Mouse (Mus musculus): ENCODE measurements around the gene Esd. TPM values are rescaled to one million over a fixed set of nuclear protein-coding genes. Genes with fewer than 3 reads are reported as not detected.

Esd gene
- 100 to 1,000 TPM; 187 to 209 TPM for total RNA-seq (2021)
- long read RNA-seq, experiment 1, transcript Esd-207 (9 exons, 1,117 nt), result minor isoform, 16 of 283 reads
- long read RNA-seq, experiment 1, transcript Esd-201 (9 exons, 1,988 nt), result major isoform, 185 of 283 reads
- long read RNA-seq, experiment 1, partial matches to known transcripts, result 76 of 283 reads
- long read RNA-seq, experiment 1, other reads (novel, unspliced or antisense), result 6 of 283 reads
- long read RNA-seq, experiment 2, transcript Esd-207 (9 exons, 1,117 nt), result minor isoform, 5 of 138 reads
- long read RNA-seq, experiment 2, transcript Esd-201 (9 exons, 1,988 nt), result major isoform, 117 of 138 reads
- long read RNA-seq, experiment 2, partial matches to known transcripts, result 7 of 138 reads
- long read RNA-seq, experiment 2, other reads (novel, unspliced or antisense), result 7 of 138 reads

DNA sequence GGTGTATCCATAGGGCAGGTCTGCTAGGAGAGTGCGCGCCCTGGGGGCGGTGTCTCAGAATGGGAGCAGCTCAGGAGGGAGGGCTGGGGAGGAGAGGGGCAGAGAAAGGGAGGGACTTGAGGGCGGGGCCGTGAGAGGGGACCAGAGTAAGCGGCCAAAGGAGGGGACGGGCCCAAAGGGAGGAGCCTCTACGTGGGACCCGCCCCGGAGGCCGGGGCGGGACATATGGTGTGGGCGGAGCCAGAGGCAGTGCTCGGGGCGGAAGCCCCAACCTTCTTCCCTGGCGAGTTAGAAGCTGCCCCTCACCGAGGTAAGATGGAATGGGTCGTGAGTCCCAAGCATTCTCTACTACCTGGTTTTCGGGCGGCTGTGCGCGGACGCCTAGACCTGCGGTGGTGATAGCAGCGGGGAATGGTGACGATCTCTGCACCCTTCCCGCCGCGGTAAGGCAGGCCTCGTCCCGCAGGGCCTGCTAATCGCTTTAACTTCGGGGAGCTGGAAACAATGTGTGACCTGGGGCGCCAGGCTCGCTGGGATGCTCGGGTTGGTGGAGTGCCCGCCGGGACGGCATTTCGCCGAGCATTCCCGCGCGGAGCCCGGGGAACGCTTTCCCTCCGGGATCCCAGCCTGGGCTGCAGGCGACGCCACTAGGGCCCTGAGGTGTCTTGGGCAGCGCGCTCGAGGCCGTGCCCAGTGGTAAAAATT lies at the start of gene Esd:
Esd (plus strand) TSS at position 219 of the 705 bp plus-strand sequence.
- DNase-seq, result peak; percentile 97

DNA sequence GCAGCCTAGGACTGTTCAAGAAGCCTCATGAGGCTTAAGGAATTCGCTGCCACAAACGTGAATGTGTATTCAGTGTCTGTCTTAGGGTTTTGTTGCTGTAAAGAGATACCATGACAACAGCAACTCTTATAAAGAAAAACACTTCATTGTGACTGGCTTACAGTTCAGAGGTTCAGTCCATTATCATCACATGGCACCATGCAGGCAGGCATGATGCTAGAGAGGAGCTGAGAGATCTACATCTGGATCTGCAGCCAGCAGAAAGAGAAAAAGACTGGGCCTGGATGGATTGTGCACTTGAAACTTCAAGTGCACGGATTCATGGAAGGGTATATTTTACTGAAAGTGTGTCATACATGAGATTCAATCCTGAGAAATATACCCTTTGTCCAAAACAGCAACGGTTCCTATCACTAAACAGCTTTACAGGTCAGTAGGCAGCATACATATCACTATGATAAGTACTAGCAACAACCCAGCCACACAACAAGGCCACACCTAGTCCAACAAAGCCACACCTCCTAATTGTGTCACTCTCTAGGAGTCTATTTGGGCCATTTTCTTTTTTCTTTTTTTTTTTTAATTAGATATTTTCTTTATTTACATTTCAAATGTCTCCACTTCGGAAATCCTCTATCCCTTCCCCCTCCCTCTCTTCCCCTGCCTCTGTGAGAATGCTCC lies 47.7 kb upstream of the Esd start:
- DNase-seq, result no peak

DNA sequence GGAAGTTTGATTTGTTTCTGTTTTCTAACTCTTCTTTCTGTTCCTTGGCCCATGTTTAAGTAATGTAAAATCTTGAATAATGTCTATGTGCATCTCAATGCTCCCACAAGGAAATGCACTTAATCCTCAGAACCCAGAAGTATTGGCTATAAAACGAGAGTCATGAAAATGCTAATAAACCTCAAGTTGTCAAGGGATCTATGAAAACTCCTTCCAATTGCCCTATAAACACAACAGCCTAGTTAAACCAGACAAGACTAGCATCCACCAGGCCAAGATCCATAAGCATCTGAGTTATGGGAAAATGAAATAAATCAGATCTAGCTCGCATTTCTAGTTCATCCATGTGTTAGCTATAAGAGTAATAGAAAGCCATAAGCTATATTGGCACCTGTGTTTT lies 40.1 kb upstream of the Esd start:
- no peak for DNase-seq

DNA sequence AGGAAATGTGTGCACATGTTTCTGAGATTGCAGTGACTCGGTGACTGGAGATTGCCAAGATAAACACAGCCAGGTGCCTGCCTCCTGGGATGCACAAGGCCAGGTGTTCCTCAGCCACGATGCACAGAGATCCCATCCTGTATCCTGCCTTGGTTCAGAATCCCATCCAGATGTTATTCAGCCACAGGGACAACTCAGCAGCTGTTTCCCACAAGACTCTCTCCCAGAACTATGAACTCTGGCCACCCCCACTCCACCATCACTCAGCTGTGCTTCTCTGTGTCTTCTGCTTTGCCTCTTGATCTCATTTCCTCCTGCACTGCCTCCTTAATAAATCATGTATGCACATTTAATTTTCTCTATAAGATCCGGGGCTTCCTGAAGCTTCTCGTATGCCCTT lies 35.3 kb upstream of the Esd start:
- no peak for DNase-seq

DNA sequence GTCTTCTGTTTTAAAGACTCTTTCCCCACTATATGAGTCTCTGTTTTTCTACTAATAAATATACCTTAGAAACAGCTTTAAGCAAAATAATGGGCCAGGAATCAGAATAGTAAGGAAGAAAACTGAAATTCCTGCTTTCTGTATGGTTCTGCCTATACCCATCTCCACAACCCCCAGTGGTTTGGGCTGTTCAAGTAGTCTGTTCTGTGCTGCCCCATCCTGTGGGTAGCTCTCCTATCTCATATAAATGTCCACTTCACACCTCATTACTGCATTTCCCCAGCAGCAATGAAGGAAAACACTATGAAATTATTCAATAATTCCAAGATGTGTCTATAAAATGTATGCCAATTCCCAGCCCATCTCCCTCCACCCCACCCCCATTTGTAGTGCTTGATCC lies 34.7 kb upstream of the Esd start:
- no peak for DNase-seq

DNA sequence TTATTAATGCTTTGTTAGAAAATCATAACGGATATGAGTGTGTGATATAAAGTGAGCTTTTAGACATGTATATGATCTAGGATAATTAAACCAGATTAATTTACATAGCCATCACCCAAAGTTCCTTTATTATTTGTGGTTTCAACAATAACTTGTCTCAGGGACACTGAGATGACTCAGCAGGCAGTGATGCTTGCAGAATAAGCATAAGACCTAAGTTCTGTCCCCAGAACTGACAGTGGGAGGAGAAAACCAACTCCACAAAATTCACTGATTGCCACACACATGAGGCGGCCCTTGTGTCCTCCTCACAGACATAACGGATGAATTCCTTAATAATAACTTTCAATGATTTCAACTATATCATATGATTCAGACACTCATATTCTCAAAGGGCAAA lies 32.9 kb upstream of the Esd start:
- DNase-seq, result no peak

DNA sequence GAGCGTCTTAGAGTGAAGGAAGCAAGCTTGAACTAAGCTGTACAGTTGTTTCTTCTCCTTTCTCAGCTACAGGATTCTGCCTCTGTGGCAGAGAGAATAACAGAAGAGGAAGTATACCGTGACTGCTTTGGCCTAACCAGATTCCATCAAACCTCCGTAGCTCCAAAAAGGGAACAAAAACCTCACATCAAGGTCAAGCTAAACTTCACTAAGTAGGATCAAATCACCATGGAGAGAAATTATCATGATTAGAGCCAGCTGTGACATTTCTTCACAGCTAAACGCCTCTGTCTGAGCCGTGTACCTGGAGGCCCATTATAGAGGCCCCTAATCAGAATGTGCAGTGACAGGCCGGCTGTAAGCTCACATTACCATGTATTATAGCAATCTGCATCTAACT lies 28.2 kb upstream of the Esd start:
- no peak for DNase-seq

DNA sequence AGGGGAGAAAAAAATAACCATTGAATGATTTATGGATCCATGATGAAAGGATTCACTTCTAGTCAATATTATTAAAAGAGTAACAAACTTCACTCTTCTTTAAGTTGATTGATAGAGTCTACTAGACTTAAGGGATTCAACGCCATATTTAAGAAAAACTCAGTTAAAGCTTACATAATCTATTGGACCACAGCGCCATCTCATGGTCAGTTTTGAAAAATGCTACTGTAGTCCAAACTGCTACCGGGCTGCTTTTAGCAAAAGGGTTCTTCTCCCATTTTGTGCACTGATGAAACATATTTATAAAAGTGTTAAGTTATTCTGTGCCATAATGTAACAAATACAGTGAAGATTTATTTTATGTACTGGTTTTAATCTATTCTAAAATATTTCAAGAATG lies 23.0 kb upstream of the Esd start:
- peak; percentile 50 for DNase-seq

DNA sequence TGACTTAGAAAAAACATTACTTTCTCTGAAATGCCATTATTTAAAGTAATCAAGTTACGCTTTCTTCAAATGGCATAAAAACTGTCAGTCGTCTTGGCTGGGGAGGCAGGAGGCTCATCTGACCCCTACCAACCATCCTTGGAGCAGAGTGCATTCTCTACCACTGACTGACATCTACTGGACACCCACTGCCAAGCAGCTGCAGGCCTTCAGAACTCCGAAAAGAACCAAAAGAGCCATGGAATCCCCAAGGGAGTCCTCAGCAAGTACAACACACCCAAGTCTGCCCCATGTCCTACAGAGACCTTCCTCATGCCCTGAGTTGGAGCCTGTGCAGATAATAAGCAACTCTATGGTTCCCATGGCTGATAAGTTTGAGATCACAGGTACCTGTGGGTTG lies 8.6 kb upstream of the Esd start:
- DNase-seq, result no peak

DNA sequence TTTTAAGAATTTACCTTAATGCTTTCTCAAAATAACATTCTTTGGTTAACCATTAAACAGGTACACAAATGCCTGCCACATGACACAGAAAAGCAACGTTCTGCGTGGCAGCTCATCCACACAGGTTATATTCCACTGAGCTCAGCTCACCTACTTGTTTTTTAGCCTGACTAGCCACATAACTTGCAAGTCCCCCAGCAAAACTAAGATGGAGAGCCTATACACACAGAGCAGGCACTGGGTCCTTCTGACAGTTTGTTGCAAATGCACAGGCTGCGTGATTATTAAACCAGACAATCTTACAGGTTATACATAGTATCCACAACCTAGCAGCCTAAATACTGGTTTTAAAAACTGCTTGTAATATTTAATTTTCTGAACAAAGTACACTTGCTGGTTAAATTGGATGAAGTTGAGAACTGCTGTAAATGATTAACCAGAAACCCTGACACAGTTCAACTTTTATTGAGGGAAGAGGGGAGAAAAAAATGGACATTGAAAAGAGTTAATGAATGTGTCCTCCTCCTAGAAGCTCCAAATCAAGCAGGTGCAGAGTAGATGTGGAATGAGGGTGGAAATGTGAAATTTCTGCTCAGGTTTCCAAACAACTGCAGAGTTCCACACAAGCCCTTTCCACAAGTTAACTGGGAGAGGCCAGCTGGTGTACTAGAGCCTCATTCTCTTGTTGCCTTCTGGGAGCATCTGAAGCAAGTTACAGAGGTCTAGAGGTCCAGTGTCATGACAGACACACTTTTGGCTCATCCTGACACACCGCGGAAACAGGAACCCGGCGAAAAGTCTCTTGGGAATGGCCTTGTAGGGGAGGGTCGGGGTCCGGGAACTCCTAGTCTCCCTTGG lies 647 bp upstream of the Esd start:
- DNase-seq, result no peak

DNA sequence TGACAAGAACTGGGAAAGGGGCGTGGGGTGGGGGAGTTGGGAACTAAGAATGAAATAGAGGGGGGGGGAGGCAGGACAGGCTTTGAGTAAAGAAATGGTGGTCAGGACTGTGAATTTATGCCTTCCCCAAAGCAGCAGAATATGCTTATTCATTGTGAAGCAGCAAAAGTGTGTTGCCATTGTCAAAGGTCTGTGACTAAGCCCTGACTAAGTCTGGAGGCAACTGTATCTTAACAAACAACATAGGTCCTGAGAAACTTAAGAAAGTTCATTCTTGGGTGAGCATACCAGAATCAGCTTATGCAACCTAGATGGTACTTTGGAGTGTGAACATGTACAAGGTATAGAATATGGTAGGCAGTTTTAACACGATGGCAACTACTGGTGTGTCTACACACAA lies 1.3 kb downstream of the Esd start:
- no peak for DNase-seq

DNA sequence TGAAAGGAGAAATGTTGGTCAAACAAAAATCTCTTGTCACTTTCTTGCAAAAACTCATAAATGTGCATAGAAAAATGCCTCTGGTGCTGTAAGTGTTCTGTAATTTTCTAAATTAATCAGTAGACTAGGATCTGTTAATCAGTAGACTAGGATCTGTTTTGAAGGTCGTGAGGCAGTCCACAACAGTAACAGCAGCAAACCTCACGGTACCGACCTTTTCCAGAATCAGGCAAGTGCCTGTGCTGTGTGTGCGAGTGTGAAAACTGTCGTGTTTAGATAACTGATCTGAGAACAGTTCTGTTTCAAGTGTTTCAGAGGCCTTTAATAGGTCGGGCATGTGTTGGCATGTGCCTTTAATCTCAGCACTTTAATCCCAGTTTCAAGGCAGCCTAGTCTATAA lies 3.4 kb downstream of the Esd start:
- no peak for DNase-seq

DNA sequence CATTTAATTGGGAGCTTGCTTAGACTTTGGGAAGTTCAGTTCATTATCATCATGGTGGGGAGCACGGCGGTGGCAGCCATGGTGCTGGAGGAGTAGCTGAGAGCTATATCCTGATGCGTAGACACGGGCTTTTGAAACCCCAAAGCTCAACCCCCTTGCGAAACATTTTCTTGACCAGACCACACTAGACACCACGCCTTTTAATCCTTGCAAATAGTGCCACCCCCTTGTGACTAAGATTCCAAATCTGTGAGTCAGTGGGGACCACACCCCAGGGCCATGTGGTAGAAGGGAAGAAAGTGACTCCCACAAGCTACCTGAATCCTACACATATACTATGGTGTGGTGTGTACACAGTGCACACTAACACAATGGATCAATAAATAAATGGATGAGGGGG lies 4.8 kb downstream of the Esd start:
- no peak for DNase-seq

DNA sequence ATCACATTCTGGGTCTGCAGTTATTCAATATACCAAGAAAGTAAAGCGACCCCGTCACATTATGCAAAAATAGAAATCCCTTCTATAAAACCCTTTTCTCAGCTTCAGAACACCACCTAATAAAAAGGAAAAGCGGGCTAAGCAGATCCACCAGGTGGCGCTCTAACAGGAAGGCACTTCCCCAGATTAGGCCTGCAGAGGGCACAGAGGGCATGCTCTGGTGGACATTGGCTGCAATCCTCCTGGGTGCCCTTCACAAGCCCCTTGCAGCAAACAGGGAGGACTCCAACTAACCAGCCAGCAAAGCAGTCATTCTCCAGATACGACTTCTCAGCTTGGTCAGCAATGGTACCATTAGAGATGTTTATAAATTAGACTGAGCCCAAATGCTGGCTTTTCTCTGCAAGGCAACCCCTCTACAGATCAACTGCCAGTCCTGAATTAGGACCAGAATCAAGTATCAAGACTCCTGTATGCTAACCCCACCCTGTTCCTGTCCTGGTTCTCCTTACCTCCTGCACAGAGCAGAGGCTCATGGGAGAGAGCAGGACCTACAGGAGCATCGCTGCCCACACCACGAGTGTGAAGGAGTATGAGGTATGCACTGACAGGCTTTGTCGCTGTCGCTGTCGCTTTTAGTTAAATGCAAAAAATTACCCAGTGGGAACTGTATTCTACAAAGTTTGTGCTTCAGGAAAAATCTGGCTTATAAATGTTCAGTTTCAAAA lies 32.3 kb downstream of the Esd start:
- peak; percentile 88 for DNase-seq

DNA sequence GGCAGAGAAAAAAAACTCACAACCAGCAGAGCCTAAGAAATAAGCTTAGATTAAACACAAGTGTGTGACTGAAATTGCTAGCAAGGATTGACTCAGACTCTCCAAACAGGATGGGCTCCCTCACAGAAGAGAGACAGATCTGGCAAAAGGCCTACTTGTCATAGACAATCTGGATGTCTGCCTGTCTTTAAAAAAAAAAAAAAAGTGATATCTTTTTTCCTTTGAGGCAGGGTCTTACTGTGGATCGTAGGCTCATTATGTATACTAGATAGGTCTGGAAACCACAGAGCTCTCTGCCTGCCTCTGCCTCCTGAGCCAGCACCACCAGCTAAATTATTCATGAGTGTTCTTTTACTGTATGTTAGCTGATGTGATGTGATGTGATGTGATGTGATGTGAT lies 35.8 kb downstream of the Esd start:
- no peak for DNase-seq

DNA sequence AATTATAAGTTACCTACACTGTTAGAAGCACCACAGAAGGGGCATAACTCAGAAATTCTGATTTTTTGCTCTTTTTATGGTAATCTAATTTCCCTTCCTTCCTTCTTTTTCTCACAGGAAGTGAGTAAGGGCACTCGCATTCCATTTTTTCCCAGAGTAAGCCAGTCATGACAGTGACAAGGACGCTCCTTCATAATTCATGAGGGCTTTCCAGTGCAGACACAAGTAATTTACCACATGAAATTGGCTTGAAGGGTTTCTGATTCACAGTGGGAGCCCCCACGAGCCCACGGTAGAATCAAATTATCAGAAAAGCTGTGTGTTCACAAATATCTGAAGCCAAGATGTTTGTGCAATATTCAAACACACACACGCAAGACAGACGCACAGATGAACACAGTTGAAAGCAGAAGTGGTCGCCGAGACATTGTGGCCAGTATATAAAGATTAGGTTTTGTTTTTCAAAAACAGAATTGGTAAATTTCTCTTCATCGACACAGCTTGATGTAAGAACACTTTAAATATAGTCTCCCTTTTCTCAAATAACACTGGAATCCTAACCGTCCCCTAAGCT lies 42.0 kb downstream of the Esd start:
- no peak for DNase-seq

DNA sequence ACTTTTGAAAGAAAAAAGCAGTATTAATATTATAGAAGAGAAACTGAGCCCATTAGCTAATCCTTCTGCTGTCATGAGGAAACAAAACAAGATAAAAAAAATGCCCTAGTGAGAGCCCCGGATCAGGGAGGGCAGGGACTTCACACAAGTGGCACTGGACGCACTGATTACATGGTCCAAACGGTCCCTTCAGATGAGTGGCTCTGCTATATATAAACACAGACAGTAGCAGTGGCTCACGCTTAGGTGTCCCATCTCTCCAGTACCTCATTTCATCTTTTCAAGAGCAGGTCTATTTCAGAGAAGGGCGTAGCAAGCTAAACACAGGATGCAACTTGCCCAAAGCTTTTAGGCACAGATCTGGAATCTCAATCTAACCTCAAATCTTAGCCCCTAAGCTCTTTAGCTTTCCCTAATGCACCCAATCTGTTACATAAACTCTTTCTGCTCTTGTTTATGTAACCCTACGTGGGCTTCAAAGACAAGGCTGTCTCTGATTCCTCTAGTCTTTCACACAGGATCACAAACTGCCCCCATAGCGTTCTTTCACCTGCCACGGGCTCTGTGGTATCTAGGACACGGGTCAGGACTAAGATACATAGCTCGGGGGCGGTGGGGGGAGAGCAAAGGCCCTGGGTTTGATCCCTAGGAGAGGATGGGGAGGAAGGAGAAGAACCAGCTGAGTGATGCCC lies 52.3 kb downstream of the Esd start:
- no peak for DNase-seq

DNA sequence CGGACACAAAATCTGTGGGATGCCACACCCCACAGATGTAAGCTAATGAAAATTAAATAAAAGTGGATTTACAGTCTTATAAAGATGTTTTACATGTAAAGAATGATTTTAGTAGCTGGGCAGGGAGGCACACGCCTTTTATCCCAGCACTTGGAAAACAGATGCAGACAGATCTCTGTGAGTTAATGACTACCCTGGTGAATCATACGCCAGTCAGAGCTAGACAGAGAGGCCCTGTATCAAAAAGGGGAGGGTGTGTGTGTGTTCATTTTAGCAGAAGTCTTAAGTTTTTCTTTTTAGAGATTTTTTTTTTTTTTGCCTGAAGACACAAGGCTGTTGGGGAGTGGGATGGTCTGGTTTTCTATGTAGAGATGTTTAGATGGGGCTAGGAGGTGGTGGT lies 55.6 kb downstream of the Esd start:
- DNase-seq, result no peak

DNA sequence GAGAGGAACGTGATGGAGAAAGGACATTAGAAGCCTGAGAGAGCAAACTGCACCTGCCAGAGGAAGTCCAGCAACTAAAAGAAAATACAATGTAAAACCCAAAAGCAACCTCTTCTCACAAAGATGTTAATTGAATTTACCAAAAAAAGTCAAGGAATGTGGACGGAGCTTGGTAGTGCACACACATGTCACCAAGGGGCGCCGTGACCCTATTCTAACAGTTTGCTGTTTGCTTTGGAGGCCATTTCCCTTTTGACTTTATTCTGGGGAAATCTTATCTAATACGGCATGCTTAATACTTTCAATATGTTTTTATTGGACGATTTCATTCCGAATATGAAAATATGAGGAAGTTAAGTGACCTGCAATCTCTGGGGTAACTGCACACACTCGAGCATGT lies 56.7 kb downstream of the Esd start:
- no peak for DNase-seq

DNA sequence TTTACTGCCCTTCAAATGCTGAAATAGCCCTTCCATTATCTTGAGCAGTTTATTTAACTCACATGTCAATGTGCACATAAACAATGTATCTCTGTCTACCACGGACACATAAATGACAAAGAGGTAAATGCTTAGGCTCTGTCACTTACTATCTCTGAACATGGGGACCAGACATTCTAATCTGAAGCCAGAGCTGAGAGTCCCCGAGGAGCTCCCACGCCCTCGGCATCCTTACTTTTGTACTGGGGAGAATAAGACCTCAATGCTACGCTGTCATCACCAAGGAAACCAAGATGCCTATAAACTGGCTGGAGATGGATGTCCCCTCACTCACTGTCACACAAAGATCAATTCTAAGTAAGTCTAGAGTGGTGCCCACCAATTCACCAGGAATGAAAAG lies 58.4 kb downstream of the Esd start:
- DNase-seq, result no peak

DNA sequence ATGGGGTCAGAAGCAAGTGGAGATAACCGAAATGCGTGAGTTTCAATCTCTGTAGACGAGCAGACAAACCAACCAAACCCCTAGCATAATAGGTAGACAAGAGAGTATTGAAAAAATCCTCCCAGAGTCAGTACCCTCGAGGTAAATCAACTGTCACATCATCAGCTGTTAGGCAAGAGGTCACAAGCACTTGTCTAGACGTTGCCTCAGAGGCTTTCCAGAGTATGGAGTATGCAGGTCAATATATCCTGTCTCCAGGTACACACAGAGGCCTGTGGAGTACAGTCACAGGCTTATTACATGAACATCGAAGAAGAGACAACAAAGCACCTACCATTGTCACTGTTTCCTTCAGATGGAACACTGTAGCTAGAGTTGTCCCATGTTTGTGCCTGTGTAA lies 60.7 kb downstream of the Esd start:
- DNase-seq, result no peak
